Mouse (Mus musculus) left cerebral cortex, adult 11 months (tissue): ENCODE measurements around the gene Gm21834.
A peak's percentile ranks its signal among the peaks of the same experiment; 100 is the strongest.

ENCODE experiments used
- DNase-seq: peaks from one replicate; pipeline ENCODE4 v3.0.0; 2022; ENCODE audit warnings: low spot score

Gene Gm21834

DNA sequence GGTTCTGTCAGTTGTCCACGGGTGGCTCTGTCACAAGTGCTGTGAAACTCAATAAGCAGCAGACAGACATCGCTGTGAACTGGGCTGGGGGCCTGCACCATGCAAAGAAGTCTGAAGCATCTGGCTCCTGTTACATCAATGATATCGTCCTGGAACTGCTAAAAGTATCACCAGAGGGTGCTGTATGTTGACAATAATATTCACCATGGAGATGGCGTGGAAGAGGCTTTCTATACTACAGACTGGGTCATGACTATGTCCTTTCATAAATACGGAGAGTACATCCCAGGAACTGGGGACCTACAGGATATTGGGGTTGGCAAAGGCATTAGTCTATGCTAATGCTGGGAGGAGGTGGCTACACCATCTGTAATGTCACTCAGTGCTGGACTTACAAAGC lies at the start of gene Gm21834:
Gene Gm21834 (minus strand): TSS at position 101 of the 400 bp plus-strand sequence.
- DNase-seq: no peak

DNA sequence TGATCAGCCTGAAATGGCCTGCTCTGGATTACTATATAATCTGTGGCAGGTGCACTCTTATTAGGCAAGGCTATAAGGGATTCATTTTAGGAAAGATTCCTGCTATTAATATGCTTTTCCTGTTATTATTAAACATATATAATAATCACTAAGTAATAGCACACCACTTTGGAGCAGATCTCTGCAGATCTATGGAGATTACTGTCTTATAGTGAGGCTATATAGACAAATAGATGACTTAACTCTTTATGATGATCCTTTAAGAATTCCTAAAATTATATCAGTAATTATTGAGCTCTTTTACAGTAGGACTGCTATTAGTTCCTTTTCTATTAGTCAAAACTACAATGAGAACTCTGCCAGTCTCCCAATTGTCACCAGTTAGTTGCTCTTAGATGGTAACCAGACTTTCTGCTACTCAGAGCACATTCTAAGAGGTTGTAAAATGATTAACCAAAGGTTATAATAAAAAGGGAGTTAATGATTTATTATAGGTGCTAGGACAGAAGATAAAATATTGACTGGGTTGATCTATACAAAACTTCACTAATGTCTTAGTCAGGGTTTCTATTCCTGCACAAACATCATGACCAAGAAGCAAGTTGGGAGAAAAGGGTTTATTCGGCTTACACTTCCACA lies 46.3 kb upstream of the Gm21834 start:
- no peak for DNase-seq

DNA sequence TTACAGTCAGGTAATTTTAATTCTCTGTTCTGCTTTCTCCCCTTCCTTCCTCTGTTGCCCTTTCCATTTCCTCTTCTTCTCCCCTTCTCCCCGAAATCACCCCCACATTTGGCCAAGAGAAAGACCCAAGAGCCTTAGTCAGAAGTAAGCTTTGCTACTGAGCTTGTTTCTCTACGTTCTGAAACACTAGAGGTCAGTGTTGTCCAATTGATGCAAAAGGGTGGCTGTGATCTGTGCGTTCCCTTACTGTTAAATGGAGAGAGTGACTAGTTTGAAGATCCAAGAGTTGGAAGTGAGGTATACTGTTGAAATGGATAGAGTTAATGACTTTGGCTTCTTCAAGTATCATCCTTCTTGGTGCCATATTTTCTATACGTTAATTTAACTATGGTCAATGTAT lies 28.9 kb upstream of the Gm21834 start:
- peak; percentile 36 for DNase-seq

DNA sequence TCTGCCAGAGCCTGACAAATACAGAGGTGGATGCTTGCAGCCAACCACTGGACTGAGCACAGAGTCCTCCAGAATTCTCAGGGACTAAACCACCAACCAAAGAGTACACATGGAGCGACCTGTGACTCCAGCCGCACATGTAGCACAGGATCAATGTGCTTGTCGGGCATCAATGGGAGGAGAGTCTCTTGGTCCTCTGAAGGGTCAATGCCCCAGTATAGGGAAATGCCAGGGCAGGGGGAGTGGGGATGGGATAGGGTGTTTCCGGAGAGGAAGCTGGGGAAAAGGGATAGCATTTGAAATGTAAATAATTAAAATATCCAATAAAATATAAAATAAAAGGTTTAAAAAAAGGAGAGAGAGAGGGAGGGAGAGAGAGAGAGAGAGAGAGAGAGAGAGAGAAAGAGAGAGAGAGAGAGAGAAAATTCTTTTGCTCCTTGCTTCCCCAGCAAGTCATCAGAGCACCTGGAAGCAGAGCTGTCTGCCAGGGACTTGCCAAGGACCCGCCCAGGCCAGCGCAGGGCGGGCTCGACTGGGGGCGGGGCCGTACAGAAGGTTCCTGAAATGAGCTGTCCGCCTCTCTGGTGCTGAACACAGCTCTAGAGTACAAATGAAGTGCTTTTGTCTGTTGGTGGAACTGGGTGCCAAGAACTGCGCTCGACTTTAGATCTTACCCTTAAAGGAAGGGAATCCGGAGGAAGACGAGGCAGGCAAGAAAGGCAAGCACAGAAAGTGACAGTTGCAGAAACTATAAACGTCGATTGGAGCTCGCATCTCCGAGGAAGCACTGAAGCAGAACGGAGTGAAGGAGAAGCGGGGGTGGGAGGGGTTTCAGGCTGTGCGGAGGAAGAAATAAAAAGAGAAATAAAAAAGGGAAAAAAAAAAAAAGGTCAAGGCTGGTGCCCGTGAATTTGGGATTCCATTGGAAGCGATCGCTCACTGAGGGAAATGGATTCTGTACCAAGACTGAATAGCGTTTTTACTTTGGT lies 26.9 kb upstream of the Gm21834 start, which contains the start of gene Cntnap5c:
Gene Cntnap5c (plus strand): TSS at position 949 of the 989 bp plus-strand sequence.
- DNase-seq: peak; percentile 13

DNA sequence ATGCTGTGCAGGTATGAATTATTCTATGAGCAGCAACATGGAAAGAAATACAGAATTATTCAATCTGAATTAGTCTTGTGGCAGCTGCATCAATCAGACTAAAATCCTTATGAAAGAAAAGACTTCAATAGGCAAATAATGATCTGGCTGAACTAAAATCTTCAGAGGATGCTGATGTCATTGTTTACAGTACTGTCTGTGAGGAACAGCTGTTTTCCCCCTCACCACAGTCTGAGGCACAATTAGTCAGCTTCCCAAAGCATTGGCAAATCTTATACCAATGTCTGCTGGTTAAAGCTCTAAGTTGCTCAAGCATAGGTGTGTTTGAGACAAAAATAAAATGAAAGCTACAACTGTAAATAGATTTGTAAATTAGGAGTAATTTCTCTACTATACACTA lies 25.3 kb upstream of the Gm21834 start:
- no peak for DNase-seq

DNA sequence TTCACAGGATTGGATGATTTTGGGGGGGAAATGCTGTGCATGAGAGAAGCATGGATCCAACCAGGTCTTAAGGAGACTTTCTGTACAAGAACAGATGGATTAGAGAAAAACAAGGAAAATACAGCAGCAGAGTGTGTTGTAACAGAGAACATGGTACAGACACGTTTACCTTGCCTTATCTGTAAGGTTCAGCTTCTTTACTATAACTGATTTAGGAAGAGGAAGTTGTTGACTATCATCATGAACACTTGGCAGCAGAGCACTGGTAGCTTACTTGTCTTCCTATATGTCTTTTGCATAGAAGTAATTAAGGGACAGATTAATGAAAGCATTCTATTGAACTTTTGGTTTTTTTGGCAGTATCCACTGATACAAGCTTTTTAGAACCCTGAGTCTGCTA lies 16.0 kb upstream of the Gm21834 start:
- no peak for DNase-seq

DNA sequence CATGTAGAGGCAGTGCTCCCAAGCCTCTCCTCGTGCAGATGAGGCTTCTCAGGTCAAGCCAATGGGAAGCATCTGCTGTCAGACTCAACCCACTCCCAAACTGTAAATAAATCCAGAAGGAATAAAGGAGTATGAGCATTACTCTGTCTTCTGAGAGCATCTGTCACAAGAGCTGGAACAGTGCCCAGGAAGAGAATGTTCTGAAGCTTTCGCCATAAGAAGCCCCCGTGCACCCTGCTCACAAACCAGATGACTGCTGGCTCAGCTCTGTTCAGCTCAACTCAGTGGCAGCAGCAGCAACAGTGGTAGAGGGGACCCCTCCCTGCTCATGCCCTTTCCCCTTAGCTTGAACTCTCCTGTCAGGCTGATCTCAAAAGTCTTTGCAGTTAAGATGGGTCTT lies 47.2 kb downstream of the Gm21834 start:
- peak; percentile 23 for DNase-seq
